Mouse (Mus musculus) kidney, embryonic 16.5 days (tissue): ENCODE measurements around the gene OR5BS1P. TPM values are rescaled to one million over a fixed set of nuclear protein-coding genes. Genes with fewer than 3 reads are reported as not detected.

ENCODE experiments used
- ATAC-seq: fragments of 200-750 bp; cut with Nextera tagmentation; 2 replicates; pipeline ENCODE4 v1.8.0; 2017; ENCODE audit warnings: moderate TSS enrichment; ENCODE audit not compliant: low FRiP score, low TSS enrichment
- H3K27ac ChIP-seq: fragments of 300-500 bp; sonication (generic); 2 replicates; pipeline ENCODE4 v1.5.1; 2014; ENCODE audit warnings: low read length
- H3K27me3 ChIP-seq: fragments of 300-500 bp; sonication (generic); 2 replicates; pipeline ENCODE4 v1.6.1; 2014; ENCODE audit warnings: low read length, control low read depth, mixed read lengths; ENCODE audit not compliant: insufficient read depth
- H3K36me3 ChIP-seq: fragments of 300-500 bp; sonication (generic); 2 replicates; pipeline ENCODE4 v1.6.1; 2014; ENCODE audit warnings: low read length, control low read depth, mixed read lengths; ENCODE audit not compliant: insufficient read depth
- H3K4me1 ChIP-seq: fragments of 300-500 bp; sonication (generic); 2 replicates; pipeline ENCODE4 v1.6.1; 2014; ENCODE audit warnings: low read length, control low read depth, mixed read lengths; ENCODE audit not compliant: insufficient read depth
- H3K4me2 ChIP-seq: fragments of 300-500 bp; sonication (generic); replicated peaks from 2 replicates; pipeline ENCODE4 v1.6.1; 2014; ENCODE audit warnings: low read depth, low read length
- H3K4me3 ChIP-seq: fragments of 300-500 bp; sonication (generic); 2 replicates; pipeline ENCODE4 v1.5.1; 2014; ENCODE audit warnings: mild to moderate bottlenecking, low read length
- H3K9ac ChIP-seq: fragments of 300-500 bp; sonication (generic); replicated peaks from 2 replicates; pipeline ENCODE4 v1.6.1; 2014; ENCODE audit warnings: low read length
- H3K9me3 ChIP-seq: fragments of 300-500 bp; sonication (generic); 2 replicates; pipeline ENCODE4 v1.6.1; 2016; ENCODE audit warnings: low read length, control low read depth
- WGBS: fragments of 180-500 bp; shearing (Covaris S2); extraction: QIAGEN DNeasy Blood & Tissue Kit; methylation state at CpG from one replicate; pipeline ENCODE4 v1.1.7; 2014; 5-methylcytosine and 5-hydroxymethylcytosine counted together
- polyA plus RNA-seq: library from polyadenylated mRNA; unstranded; fragments of >200 nt; fragmentation: Nextera tagmentation; extraction: Ambion mirVana; gene quantifications from 2 replicates; pipeline ENCODE4 v1.2.1, GENCODE M21; 2015

Gene OR5BS1P
- polyA plus RNA-seq, 1 experiment from 2014 or later = not detected

DNA sequence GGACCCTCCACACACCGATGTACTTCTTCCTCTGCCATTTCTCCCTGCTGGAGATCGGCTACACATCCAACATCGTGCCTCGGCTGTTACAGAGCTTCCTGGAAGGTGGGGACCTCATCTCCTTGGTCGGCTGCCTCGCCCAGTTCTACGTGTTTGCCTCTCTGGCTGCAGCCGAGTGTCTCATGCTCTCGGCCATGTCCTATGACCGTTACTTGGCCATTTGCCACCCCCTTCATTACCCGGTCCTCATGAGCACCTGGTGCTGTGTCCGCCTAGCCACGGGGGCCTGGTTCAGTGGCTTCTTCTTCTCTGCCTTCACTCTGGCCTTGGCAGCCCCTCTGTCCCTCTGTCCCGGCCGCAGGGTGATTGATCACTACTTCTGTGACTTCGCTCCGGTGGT lies 27.9 kb downstream of the OR5BS1P start:
- no peak for ATAC-seq
- 83% methylated on average over 17 of the region's 17 CpGs for WGBS

DNA sequence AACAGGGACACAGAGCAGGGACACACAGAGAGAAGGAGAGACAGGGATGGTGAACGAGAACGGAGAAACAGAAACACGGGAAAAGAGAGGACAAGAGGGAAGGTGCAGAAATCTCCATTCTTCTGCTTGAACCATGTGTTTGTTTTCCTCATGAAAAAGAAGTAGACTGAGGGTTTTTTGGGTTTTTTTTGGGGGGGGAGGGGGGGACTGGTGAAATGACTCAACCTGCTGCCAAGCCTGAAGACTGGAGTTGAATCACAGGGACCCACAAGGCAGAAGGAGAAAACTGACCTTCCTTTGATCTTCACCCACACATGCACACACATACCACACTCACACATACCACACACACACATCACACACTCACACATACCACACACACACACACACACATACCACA lies 33.6 kb downstream of the OR5BS1P start:
- H3K4me3 ChIP-seq = no peak overlapping the region
- no peaks in the 10 kb centered on the region for H3K36me3 ChIP-seq
- WGBS = 83% methylated on average over 3 of the region's 3 CpGs
- ATAC-seq = no peak
- no peaks in the 10 kb centered on the region for H3K27me3 ChIP-seq
- H3K4me1 ChIP-seq = no peaks in the 10 kb centered on the region
- H3K9ac ChIP-seq = no peak overlapping the region
- no peak overlapping the region for H3K4me2 ChIP-seq
- H3K27ac ChIP-seq = no peak overlapping the region
- H3K9me3 ChIP-seq = no peaks in the 10 kb centered on the region

More for the DNA sequence above, 27.9 kb downstream of the OR5BS1P start:
- Histone ChIP-seq H3K4me2 (no peak overlapping the region), H3K27ac (no peak overlapping the region), H3K27me3 (no peaks in the 10 kb centered on the region), H3K9ac (no peak overlapping the region), H3K9me3 (no peaks in the 10 kb centered on the region), H3K4me3 (no peak overlapping the region), H3K4me1 (no peaks in the 10 kb centered on the region), H3K36me3 (no peaks in the 10 kb centered on the region)

DNA sequence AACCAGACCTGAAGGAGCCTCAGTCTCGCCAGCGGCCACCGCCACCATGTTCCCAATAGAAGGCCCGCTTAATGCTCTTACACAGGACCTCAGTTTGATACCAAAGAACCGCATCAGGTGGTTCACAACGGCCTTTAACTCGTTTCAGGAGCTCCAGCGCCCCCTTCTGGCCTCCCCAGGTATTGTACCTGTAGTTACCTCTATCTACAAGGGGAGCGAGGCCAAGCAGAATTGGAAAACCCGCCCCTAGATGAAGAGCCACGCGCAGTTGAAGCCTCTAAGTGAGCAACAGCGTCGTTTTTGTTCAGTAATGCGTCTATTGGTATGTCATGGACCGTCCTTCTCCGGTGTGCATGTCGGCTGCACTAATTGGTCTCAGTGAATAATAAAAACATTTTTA lies 34.8 kb downstream of the OR5BS1P start:
- no peak for ATAC-seq
- Histone ChIP-seq H3K9ac (no peak overlapping the region), H3K27ac (no peak overlapping the region), H3K9me3 (no peaks in the 10 kb centered on the region), H3K27me3 (no peaks in the 10 kb centered on the region), H3K4me1 (no peaks in the 10 kb centered on the region), H3K4me2 (no peak overlapping the region), H3K36me3 (no peaks in the 10 kb centered on the region), H3K4me3 (no peak overlapping the region)
- 14% methylated on average over 18 of the region's 18 CpGs for WGBS

- Histone ChIP-seq H3K27ac (no peak overlapping the region), H3K36me3 (no peaks in the 10 kb centered on the region), H3K4me2 (no peak overlapping the region), H3K27me3 (no peaks in the 10 kb centered on the region), H3K4me3 (no peak overlapping the region), H3K4me1 (0 out of 2 replicates have a peak, but pooled peaks cover 5% of the 10 kb centered on the region), H3K9ac (no peak overlapping the region), H3K9me3 (no peaks in the 10 kb centered on the region)
- no peak for ATAC-seq
- WGBS = 83% methylated on average over 9 of the region's 9 CpGs
These were observed 36.7 kb downstream of the OR5BS1P start for GRCm38 (mm10) chr15:98506253-98506957.

DNA sequence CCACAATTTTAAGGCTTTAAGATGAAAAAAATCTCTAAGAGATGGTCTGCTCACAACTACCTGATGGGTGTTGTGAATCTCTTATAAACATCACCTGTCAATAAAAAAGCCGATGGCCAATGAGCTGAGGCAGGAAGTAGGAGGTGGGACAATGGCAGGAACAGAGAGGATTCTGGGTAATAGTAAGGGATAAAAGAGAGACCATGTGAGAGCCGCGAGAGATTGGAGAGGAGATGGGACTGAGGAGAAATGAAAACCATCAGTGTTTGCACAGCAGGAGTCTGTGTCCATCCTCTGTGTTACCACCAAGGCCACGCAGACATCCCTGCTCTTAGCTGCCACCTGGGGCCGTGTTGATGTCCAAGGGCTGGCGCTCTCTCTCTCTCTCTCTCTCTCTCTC lies 37.6 kb downstream of the OR5BS1P start:
- Histone ChIP-seq H3K27ac (no peak overlapping the region), H3K4me3 (no peak overlapping the region), H3K9ac (no peak overlapping the region), H3K4me2 (no peak overlapping the region), H3K27me3 (no peaks in the 10 kb centered on the region), H3K4me1 (0 out of 2 replicates have a peak, but pooled peaks cover 5% of the 10 kb centered on the region), H3K9me3 (no peaks in the 10 kb centered on the region), H3K36me3 (no peaks in the 10 kb centered on the region)
- WGBS = 90% methylated on average over 6 of the region's 6 CpGs
- no peak for ATAC-seq

DNA sequence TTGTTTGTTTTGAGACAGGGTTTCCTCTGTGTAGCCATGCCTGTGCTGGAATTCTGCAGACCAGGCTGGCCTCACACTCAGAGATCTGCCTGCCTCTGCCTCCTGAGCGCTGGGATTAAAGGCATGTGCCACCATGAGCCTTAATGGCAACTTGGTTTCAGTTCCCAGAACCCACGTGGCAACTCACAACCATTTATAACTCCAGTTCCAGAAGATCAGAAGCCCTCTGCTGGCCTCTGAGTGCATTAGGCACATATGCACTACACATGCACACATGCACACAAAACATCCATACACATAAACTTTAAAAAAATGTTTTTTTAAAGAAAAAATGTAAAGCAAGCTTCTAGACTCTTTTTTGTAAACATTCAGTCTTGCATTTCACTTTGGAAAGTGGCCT lies 39.7 kb downstream of the OR5BS1P start:
- ATAC-seq = no peak
- H3K4me2 ChIP-seq = no peak overlapping the region
- H3K27ac ChIP-seq = no peak overlapping the region

DNA sequence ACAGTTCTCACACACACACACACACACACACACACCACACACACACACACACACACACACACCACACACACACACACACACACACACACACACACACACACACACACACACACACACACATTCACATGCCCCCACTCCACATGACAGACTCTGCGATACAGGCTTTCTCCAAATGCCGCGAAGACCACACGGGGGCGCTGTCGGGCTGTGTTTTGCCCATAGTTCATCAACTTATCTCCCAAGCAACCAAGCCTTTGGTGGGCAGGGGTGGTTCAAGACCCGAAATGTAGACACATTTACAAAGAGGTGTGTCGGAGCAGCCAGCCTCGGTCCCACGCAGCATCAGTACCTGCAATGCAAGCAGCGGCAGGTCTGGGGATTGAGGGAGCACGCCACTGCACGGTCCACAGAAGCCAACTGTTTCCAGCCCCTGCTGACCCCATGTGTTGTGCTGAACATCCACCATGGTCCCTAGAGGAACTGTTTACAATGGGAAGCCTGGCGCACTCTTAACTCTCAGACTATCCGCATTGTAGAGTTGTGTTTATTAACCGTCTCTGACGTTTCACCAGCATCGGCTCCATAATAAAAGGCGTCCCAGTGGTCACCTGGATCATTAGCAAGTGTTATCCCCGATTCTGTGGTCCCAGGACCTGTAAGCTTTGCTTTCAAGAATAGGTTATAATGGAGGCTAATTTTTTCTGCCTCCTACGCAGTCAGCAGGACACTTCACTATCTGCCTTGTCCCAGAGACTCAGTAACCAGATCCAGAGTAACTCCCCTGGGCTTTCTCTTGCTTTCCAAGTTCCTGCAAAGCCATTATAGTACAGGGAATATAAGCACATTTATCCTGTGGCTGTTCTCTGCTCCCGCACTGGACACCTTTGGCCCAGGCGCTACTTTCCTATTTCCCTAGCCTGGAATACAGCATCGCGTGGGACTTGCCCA lies 41.0 kb downstream of the OR5BS1P start:
- H3K4me3 ChIP-seq = peak overlapping the region; percentile 32
- peak overlapping the region; percentile 55 for H3K4me2 ChIP-seq
- H3K4me1 ChIP-seq = peaks cover 10% of the 10 kb centered on the region; the same call in 1 of the 2 replicates
- H3K9me3 ChIP-seq = no peaks in the 10 kb centered on the region
- no peak for ATAC-seq
- H3K27ac ChIP-seq = no peak overlapping the region
- H3K9ac ChIP-seq = no peak overlapping the region
- H3K36me3 ChIP-seq = no peaks in the 10 kb centered on the region
- WGBS = 27% methylated on average over 25 of the region's 25 CpGs
- no peaks in the 10 kb centered on the region for H3K27me3 ChIP-seq

More for the DNA sequence above, 39.7 kb downstream of the OR5BS1P start:
- Histone ChIP-seq H3K9ac (no peak overlapping the region), H3K9me3 (no peaks in the 10 kb centered on the region), H3K27me3 (no peaks in the 10 kb centered on the region), H3K36me3 (no peaks in the 10 kb centered on the region), H3K4me3 (no peak overlapping the region), H3K4me1 (peaks cover 10% of the 10 kb centered on the region; the same call in 1 of the 2 replicates)
- 57% methylated on average over 2 of the region's 2 CpGs for WGBS

GRCm38 (mm10) chr15:98511386-98511928 lies 41.8 kb downstream of the OR5BS1P start:
- no peak for ATAC-seq
- H3K4me2 ChIP-seq = no peak overlapping the region
- no peak overlapping the region for H3K4me3 ChIP-seq
- no peak overlapping the region for H3K9ac ChIP-seq
- H3K27ac ChIP-seq = no peak overlapping the region
- H3K4me1 ChIP-seq = peaks cover 10% of the 10 kb centered on the region; the same call in 1 of the 2 replicates
- H3K36me3 ChIP-seq = no peaks in the 10 kb centered on the region
- WGBS = 69% methylated on average over 13 of the region's 13 CpGs
- H3K27me3 ChIP-seq = no peaks in the 10 kb centered on the region
- H3K9me3 ChIP-seq = no peaks in the 10 kb centered on the region

DNA sequence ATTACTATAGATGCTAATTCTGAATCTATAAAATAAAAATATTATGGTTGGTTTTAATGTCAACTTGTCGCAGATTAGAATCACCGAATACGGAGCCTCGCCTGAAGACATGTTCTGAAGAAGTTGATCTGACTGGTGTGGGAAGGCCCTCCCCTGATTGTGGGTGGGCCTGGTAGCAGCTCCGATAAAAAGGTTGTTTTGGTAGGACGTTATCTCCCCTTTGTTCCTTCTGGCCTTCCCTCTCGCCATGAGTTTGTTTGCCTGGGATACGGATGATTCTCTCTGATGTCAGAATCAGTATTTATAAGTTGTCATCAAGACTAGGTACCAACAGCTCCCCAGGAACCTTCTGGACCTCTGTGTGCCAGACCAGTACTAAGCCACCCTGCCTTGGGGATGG lies 42.5 kb downstream of the OR5BS1P start:
- no peaks in the 10 kb centered on the region for H3K36me3 ChIP-seq
- no peak overlapping the region for H3K4me3 ChIP-seq
- no peaks in the 10 kb centered on the region for H3K27me3 ChIP-seq
- WGBS = 69% methylated on average over 8 of the region's 8 CpGs
- peaks cover 10% of the 10 kb centered on the region; the same call in 1 of the 2 replicates for H3K4me1 ChIP-seq
- no peak overlapping the region for H3K9ac ChIP-seq
- H3K9me3 ChIP-seq = no peaks in the 10 kb centered on the region
- no peak overlapping the region for H3K4me2 ChIP-seq
- no peak for ATAC-seq
- H3K27ac ChIP-seq = no peak overlapping the region
